Mouse (Mus musculus) T-helper 2 cell (primary cell): Measurements from ENCODE around the gene Nr1h5.

Source experiments
- in situ Hi-C: fragments of 300-600 bp; cut with MboI, MseI; formaldehyde crosslinking; loops from one replicate; pipeline ENCODE4 v1.15.1; 2025; ENCODE audit warnings: high pct_unique_total_duplicates

Gene Nr1h5

GRCm38 (mm10) chr3:102964033-102964432 lies at the start of gene Nr1h5:
Gene Nr1h5, minus strand, starts transcription at chr3:102964133.
- in situ Hi-C loops: no loop called here

GRCm38 (mm10) chr3:103001595-103001994 lies 37.7 kb upstream of the Nr1h5 start:
- in situ Hi-C loops: no loop called here

- in situ Hi-C loops: loop anchor here (10.0 kb wide), 1 partner anchor 1403 kb away; no protein-coding TSS in a partner anchor
Measured at GRCm38 (mm10) chr3:102997591-102997990, 33.7 kb upstream of the Nr1h5 start.

- in situ Hi-C loops: loop anchor here (10.0 kb wide), 1 partner anchor 1402 kb away; no protein-coding TSS in a partner anchor
Measured at GRCm38 (mm10) chr3:102997036-102997435, 33.1 kb upstream of the Nr1h5 start.

- in situ Hi-C loops: loop anchor here (10.0 kb wide), 1 partner anchor 1401 kb away; no protein-coding TSS in a partner anchor
Measured at GRCm38 (mm10) chr3:102995605-102996321, 31.8 kb upstream of the Nr1h5 start, which contains the start of gene Sike1. Gene Sike1, plus strand, starts transcription at chr3:102995708.

GRCm38 (mm10) chr3:102995233-102995604 lies 31.3 kb upstream of the Nr1h5 start:
- in situ Hi-C loops: loop anchor here (10.0 kb wide), 1 partner anchor 1400 kb away; no protein-coding TSS in a partner anchor

- in situ Hi-C loops: loop anchor here (5.0 to 10.0 kb wide), 2 partner anchors 266 to 1398 kb away; no protein-coding TSS in a partner anchor
Measured at GRCm38 (mm10) chr3:102992936-102993335, 29.0 kb upstream of the Nr1h5 start.

GRCm38 (mm10) chr3:102991041-102991440 lies 27.1 kb upstream of the Nr1h5 start:
- in situ Hi-C loops: loop anchor here (5.0 to 10.0 kb wide), 2 partner anchors 264 to 1396 kb away; no protein-coding TSS in a partner anchor

GRCm38 (mm10) chr3:102980349-102980736 lies 16.4 kb upstream of the Nr1h5 start:
- in situ Hi-C loops: no loop called here

- in situ Hi-C loops: no loop called here
Measured at GRCm38 (mm10) chr3:102979550-102980348, 15.8 kb upstream of the Nr1h5 start.

- in situ Hi-C loops: no loop called here
Measured at GRCm38 (mm10) chr3:102976906-102977305, 13.0 kb upstream of the Nr1h5 start.

- in situ Hi-C loops: no loop called here
Measured at GRCm38 (mm10) chr3:102970508-102970907, 6.6 kb upstream of the Nr1h5 start.

GRCm38 (mm10) chr3:102970067-102970466 lies 6.1 kb upstream of the Nr1h5 start:
- in situ Hi-C loops: no loop called here

GRCm38 (mm10) chr3:102955596-102955995 lies 8.3 kb downstream of the Nr1h5 start:
- in situ Hi-C loops: no loop called here

- in situ Hi-C loops: no loop called here
Measured at GRCm38 (mm10) chr3:102955143-102955542, 8.8 kb downstream of the Nr1h5 start.

- in situ Hi-C loops: no loop called here
Measured at GRCm38 (mm10) chr3:102954476-102954875, 9.5 kb downstream of the Nr1h5 start.

- in situ Hi-C loops: no loop called here
Measured at GRCm38 (mm10) chr3:102946861-102947260, 17.1 kb downstream of the Nr1h5 start.

- in situ Hi-C loops: no loop called here
Measured at GRCm38 (mm10) chr3:102946312-102946711, 17.6 kb downstream of the Nr1h5 start.

- in situ Hi-C loops: no loop called here
Measured at GRCm38 (mm10) chr3:102938100-102938499, 25.8 kb downstream of the Nr1h5 start.

GRCm38 (mm10) chr3:102935451-102936354 lies 28.2 kb downstream of the Nr1h5 start, which contains the start of gene Sycp1:
Gene Sycp1, minus strand, starts transcription at chr3:102936100.
- in situ Hi-C loops: no loop called here

- in situ Hi-C loops: no loop called here
Measured at GRCm38 (mm10) chr3:102899136-102899535, 64.8 kb downstream of the Nr1h5 start.
